Mouse (Mus musculus): Measurements from ENCODE around the gene Fbxo33.

Gene Fbxo33

DNA sequence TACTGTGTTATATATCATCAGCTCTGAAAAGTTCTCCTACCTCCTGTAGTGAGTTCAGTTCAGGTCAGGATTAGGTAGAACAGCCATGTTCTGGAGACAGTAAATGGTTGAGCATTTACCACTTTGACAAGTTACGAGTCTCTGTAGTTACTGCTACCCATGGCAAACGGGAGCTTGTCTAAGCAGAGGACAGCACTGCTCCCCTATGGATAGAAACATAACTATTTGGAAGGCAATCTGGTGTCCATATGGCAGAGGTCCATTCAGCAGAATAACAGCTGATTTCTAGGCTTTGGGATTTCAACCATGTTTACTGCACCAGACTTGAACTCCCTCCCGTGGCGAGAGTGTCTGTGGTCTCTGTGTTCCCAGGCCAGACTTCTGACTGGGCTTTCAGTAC lies 23.6 kb downstream of the Fbxo33 start:
- no peak for DNase-seq

DNA sequence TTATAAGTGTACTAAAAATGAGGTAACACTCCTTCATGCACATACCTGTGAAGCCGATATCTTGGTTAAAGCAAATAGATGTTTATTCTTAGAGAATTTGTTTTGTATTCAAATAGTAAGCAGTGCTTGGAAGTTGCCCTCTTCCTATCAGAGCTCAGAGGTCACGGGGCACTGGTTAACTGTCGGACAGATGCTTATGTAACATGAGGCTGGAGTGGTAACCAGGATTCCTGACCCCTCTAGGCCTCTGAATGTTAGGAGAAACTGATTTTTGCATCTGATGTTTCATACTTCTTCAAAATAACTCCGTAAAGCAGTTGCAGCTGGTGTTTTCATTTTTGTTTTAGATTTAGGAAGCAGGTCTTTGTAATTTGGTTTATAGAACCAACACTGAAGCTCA lies 24.5 kb downstream of the Fbxo33 start:
- no peak for DNase-seq

DNA sequence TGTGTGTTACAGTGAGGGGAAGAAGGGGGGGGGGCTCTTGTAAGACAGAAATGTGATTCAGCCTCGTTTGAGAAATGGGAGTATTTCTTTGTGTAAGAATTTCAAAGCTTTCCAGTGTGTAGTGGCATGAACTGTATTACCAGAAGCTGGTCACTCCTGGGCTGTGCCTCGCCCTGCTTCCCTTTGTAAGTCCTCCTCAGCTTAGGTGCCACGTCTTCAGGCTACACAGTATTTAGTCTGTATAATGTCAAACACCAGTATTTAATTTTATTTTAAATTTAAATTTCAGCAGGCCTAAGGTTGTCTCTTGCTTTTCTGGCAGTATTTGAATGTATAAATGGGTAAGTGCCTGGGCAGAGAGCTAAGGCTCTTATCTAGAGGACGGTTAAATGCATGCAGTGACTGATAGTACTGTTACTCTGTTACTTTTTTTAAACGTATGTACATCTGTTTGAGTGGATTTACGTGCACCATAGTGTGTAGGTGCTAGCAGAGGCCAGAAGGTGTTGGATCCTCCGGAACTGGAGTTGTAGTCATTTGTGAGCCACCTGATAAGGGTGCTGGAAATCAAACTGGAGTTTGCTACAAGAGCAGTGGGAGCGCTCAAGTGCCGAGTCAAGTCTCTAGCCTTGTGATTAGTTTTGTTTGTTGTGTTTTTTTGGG lies 25.1 kb downstream of the Fbxo33 start:
- no peak for DNase-seq

DNA sequence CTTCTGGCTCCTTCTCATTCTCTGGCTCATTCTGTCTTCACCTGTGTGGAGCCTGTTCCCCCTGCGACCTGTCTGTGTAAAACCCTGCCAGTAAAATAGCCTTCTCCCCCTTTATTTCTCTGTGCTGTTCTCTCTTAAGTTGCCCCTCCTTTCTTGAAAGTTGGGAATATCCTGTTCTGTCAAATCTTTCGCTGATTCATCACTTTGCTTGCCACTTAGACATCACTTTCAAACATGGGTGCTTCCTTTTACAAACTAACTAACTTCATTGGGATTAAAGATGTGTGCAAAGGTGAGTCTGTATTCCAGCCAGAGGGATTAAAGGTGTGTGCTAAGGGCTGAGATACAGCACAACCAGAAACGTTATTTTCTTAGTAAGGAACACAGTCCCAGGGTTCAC lies 25.9 kb downstream of the Fbxo33 start:
- no peak for DNase-seq

DNA sequence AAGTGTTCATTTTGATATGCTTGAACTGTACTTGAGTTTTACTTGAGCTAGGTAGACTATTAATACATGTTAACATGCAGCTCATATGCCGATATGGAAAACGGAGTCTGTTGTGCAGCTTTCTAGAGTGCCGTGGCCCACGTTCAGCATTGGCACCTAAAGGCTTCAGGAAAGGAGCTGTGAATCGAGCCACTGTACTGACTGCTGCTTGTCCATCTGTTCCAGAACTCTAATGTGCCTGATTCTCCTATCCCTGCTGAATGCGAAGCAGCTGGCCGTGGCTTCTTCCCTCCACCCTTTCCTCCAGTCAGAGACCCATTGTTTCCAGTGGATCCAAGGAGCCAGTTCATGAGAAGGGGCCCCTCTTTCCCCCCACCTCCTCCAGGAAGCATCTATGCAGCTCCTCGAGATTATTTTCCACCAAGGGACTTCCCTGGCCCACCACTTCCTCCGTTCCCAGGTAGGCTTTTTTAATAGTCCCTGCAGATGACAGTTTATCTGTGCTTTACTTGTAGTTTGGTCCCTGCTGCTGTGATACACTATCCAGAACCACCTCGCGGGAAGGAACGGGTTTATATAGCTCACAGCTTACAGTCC lies 31.3 kb downstream of the Fbxo33 start:
- DNase-seq: no peak

DNA sequence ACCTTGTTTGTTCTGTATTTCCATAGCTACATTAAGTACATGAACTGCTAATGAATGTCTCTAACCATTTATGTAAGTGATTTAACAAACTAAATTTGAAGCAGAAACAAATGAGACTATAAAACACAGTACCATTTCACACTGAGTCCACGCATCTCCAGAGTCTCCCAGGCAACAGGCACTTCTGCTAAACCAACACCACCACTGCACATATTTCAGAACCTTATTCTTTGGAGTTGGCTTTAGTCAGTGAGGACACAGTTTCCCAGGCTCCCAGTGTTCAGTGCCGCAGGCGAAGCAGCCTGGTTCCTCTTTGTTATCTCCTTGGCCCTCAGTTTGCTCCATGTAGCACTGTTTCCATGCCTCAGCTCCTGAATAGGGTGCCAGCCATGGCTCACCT lies 41.7 kb downstream of the Fbxo33 start:
- no peak for DNase-seq

DNA sequence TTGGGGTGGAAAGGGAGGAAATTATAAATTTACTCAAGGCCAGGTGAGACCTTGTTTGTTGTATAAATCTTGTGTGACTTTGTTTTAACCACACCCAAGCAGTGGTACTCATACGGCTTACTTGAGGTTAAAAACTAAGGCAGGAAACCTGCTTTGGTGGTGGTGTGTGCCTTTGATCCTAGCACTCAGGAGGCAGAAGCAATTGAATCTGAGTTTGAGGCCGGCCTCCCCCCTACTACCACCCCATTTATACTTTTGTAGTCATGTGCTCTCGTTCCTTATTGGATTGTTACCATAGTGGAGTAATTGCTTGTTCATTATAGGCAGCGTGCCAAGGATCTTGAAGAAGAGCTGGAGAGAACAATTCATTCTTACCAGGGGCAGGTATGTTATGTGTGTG lies 49.6 kb downstream of the Fbxo33 start:
- DNase-seq: no peak

DNA sequence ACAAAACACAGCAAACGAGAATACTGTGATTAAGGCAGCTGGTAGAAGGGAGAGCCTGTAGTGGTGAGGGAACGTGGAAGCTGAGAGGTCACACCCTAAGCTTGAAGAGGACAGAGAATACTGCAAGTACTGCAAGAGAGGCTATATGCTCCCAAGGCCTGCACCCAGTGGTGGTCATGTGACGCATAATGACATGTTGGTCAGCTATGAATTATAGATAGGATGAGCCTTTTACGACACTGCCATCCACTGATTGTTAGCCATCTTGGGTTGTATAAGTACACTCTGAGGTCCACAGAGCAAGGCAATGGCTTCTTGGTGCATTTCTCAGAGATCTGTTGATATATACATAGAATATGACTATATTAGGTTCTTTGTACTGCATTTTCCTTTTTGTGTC lies 53.0 kb downstream of the Fbxo33 start:
- DNase-seq: no peak

DNA sequence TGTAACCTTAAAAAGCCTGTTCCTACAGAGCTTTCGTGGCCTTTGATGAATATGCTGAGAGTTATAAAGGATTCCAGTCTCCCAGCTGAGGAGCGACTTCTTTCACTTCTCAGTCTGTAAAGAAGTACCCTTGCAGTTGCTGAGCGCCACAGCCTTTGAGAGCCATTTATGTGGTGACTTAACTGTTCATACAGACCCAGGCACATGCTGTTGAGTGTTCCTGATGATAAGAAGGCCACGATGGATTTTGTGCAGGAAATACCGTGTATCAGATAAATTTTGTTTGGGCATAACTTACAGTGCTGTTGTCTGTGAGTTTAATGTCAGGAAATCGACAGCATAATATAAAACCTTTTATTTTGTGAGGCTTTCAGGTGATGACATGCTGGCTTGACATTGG lies 55.0 kb downstream of the Fbxo33 start:
- DNase-seq: no peak

DNA sequence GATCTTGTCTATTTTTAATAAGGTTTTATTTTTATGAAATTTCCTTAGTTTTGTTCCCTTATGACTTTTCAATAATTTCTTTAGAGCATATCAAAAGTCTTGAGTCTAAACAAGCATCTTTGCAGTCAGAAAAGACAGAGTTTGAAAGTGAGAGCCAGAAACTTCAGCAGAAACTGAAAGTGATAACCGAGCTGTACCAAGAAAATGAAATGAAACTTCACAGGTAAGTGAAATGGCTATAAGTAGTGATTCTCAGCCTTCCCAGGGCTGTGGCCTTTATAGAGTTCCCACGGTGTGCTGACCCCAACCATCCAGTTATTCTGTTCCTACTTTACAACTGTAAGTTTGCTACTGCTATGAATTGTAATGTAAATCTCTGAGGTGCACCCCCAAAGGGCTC lies 56.7 kb downstream of the Fbxo33 start:
- no peak for DNase-seq

DNA sequence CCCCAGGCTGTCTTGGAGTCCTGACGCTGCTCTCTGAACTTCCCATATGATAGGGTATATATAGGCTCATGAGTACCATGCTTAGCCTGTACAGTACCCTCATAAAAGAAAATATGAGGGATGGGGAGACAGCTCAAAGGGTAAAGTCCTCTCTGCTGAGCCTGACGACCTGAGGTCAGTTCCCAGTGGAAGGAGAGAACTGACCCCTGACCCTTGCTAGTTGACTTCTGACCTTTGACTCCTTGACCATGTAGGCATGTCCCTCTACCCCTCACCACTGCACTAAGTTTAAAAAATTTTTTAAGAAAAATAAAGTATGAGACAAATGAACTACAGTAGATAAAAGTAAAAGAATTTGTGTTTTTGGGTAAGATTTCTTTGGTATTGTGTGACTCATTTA lies 58.4 kb downstream of the Fbxo33 start:
- DNase-seq: no peak

All from B cell, adult 2 months (primary cell).